Mouse (Mus musculus) neutrophil, adult 59 days (primary cell): ENCODE data around the gene Khdc1b. TPM values are rescaled to one million over a fixed set of nuclear protein-coding genes. Genes with fewer than 3 reads are reported as not detected.

ENCODE experiments used
- total RNA-seq, 2 experiments: library from RNA; stranded (reverse); gene quantifications; 1 replicate in 1 of 2; 2 replicates in 1 of 2; pipeline ENCODE4 v1.2.4; 2023

Gene Khdc1b
- total RNA-seq = not detected

DNA sequence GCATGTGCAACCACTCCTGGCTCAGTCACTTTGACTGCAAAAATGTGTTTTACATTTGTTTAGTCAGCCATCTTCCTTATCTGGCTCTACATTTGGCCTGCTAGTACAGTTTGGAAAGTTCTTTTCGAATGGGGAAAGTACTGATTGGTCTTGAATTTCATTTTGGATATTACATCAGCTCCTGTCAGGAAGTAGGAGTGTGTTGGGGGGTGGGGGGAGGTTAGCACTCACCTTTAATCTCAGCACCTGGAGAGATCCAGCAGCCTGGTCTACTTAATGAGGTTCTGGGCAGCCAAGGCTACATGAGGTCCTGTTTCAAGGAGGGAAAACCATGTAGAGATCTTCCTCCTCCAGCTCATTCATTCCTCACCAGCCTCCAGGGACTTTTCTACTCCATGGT lies at the start of gene Khdc1b:
Khdc1b (plus strand) TSS at position 301 of the 400 bp plus-strand sequence.

DNA sequence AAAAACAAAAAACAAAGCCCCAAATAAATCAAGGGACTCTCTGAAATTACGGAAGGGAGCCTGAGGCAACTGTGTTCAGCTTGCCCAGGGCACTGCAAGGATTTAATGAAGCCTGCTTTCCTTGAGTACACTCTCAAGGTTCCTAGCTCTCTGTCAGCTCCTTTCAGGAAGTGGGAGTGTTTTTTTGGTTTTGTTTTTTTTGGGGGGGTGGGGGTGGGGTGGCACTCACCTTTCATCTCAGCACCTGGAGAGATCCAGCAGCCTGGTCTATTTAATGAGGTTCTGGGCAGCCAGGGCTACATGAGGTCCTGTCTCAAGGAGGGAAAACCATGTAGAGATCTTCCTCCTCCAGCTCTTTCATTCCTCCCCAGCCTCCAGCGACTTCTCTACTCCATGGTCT lies 34.0 kb upstream of the Khdc1b start, which contains the start of gene Khdc1a:
Khdc1a (plus strand) TSS at position 301 of the 400 bp plus-strand sequence.

DNA sequence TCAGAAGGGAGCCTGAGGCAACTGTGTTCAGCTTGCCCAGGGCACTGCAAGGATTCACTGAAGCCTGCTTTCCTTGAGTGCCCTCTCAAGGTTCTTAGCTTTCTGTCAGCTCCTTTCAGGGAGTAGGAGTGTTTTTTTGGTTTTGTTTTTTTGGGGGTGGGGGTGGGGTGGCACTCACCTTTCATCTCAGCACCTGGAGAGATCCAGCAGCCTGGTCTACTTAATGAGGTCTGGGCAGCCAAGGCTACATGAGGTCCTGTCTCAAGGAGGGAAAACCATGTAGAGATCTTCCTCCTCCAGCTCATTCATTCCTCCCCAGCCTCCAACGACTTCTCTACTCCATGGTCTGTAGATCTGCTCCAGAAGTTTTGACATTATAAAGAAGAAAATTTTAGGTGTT lies 15.3 kb upstream of the Khdc1b start, which contains the start of gene Khdc1c:
Khdc1c (plus strand) TSS at position 301 of the 400 bp plus-strand sequence.

Other genes with a start within 250 kb of the Khdc1b start
- under 1 TPM; 0.44 to 0.51 TPM for gene Tmem14a, start 165.0 kb upstream of the Khdc1b start, total RNA-seq
- gene Gsta3, start 143.0 kb upstream of the Khdc1b start, total RNA-seq = not detected
- not detected for gene Khdc1a, start 33.9 kb upstream of the Khdc1b start, total RNA-seq
- not detected for gene Khdc1c, start 15.2 kb upstream of the Khdc1b start, total RNA-seq